Mouse (Mus musculus): Measurements from ENCODE around the gene Ust. TPM values are rescaled to one million over a fixed set of nuclear protein-coding genes. Genes with fewer than 3 reads are reported as not detected.

Gene Ust
- polyA plus RNA-seq, 1 experiment from 2014 or later: 5.7 TPM

DNA sequence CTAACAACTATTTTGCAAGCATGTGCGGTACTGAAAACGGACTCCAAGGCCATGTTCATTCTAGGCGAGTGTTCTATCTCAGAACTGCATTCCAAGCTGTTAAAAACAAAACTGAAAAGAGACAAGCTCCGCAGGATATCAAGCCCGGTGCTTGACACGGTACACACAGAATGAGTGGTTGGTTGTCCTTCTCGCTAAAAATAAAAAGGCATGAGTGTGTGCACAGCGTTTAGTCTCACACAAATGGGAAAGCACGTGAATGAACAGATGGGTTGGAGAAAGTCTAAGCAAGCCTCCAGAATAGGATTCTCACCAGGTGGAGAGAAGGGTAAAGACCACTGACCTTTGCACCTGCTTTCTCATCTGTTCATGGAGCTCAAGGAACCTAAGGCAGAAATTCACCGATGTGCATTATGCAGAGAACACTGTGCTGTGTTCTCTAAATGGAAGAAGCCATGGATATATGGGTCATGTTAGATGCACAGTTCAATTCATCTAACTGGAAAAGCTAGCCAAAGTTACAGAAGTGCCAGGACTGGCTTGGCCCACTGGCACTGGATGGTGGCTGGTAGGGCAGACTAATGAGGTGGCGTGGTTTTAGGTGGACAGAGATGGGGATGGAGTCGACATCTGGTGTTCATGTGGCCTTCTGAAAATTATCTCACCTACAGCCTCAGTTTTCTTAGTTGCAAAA lies 90.8 kb downstream of the Ust start:
- 91% methylated on average over 12 of the region's 12 CpGs for WGBS

DNA sequence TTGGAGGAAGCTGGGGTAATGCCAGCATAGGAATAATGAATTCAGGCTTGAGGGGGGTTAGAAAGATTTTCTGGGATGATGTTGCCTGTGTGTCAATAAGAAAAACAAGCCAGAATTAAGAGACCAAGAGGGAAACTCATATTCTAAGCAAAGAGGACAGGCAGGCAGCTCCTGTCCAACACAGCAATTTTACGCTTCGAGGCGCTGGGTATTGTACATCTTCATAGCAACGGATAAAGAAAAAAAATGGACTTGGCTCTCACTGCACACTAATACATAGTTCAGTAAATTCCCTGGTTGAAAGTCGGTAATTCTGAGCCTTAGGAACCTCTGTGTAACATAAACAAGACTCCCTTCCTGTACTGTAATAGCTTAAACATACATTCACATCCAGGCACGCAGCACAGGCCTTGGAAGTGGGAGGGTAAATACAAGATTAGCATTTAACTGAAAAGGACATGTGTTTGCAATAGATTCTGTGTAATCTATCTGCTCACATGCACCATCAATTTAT lies 99.1 kb downstream of the Ust start:
- Histone ChIP-seq H3K9ac (replicated peaks) (no peak overlapping the region), H3K4me2 (no peak overlapping the region), H3K36me3 (no peaks in the 10 kb centered on the region), H3K27ac (no peak overlapping the region), H3K9me3 (no peaks in the 10 kb centered on the region), H3K4me3 (replicated peaks) (no peak overlapping the region), H3K27me3 (no peaks in the 10 kb centered on the region), H3K4me1 (replicated peaks) (no peaks in the 10 kb centered on the region)
- WGBS: 73% methylated on average over 6 of the region's 6 CpGs
- no peak for ATAC-seq (ENCODE audit: insufficient number of reproducible peaks, insufficient read depth, low FRiP score, low TSS enrichment, low read depth)

More for the DNA sequence above, 90.8 kb downstream of the Ust start:
- Histone ChIP-seq H3K9ac (replicated peaks) (no peak overlapping the region), H3K36me3 (no peaks in the 10 kb centered on the region), H3K4me2 (no peak overlapping the region), H3K4me3 (replicated peaks) (no peak overlapping the region), H3K4me1 (replicated peaks) (peaks cover 22% of the 10 kb centered on the region), H3K27me3 (no peaks in the 10 kb centered on the region), H3K9me3 (no peaks in the 10 kb centered on the region), H3K27ac (no peak overlapping the region)
- ATAC-seq (ENCODE audit: insufficient number of reproducible peaks, insufficient read depth, low FRiP score, low TSS enrichment, low read depth): no peak

DNA sequence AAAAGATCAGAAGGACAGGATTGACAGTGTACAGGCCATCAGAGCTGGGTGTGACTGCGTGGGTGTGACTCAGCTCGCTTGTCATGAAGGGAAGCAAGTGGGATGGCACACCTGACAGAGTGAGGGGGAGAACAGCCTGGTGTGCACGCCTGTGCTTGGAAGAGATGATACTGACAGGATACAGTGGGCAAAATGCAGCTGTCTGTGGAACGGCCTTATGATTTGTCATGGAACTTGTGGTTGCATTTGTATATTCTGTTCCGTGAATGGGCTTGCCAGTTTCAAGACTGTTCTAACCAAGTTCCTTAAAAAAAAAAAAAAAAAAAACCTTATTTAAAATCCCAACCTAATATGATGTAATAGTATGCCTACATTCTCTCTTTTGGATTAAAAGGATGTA lies 103.2 kb downstream of the Ust start:
- Histone ChIP-seq H3K27me3 (no peaks in the 10 kb centered on the region), H3K4me2 (no peak overlapping the region), H3K9me3 (no peaks in the 10 kb centered on the region), H3K4me3 (replicated peaks) (no peak overlapping the region), H3K9ac (replicated peaks) (no peak overlapping the region), H3K4me1 (replicated peaks) (no peaks in the 10 kb centered on the region), H3K27ac (no peak overlapping the region), H3K36me3 (no peaks in the 10 kb centered on the region)
- 86% methylated on average over 5 of the region's 5 CpGs for WGBS
- no peak for ATAC-seq (ENCODE audit: insufficient number of reproducible peaks, insufficient read depth, low FRiP score, low TSS enrichment, low read depth)

DNA sequence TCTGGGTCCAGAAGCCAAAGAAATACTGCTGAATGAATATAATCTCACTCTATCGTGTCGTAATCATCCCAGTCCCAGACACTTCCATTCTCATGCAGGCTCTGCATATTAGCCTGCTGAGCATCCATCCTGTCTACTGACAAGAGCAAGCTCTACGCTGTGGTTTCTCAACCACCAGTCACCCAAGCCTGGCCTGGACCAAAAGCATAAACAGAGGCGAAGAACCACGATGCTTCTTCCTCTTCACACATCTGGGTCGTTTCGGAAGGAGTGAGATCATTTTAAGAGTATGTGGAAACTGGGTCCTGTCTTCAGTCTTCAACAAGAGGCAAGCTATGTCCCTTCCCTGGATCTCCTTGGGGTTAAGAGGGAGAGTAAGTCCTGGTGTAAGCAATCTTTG lies 103.6 kb downstream of the Ust start:
- no peaks in the 10 kb centered on the region for H3K36me3 ChIP-seq
- no peak overlapping the region for H3K4me2 ChIP-seq
- no peak overlapping the region for H3K27ac ChIP-seq
- H3K4me3 ChIP-seq (replicated peaks): no peak overlapping the region
- ATAC-seq (ENCODE audit: insufficient number of reproducible peaks, insufficient read depth, low FRiP score, low TSS enrichment, low read depth): no peak
- no peak overlapping the region for H3K9ac ChIP-seq (replicated peaks)
- H3K9me3 ChIP-seq: no peaks in the 10 kb centered on the region
- 87% methylated on average over 7 of the region's 7 CpGs for WGBS
- H3K4me1 ChIP-seq (replicated peaks): no peaks in the 10 kb centered on the region
- H3K27me3 ChIP-seq: no peaks in the 10 kb centered on the region

DNA sequence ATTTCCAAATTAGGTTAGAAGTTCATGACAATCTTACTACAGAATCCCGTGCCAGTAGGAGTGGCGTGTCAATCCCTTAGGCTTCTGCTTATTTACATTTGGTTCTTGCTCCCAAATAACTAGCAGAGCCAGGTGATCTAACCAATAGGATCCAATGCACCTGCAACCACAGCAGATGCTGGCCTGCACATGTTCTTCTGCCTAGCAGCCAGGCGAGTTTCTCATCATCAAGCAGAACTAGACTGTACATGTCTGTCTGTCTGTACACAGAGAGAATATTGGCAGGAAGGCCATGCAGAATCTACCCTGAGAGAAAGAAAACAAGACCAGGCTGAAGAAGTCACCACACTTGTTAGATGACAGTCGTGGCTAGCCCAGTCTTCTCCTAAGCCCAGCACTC lies 113.5 kb downstream of the Ust start:
- Histone ChIP-seq H3K27me3 (no peaks in the 10 kb centered on the region), H3K9me3 (no peaks in the 10 kb centered on the region), H3K4me2 (no peak overlapping the region), H3K4me1 (replicated peaks) (no peaks in the 10 kb centered on the region), H3K4me3 (replicated peaks) (no peak overlapping the region), H3K27ac (no peak overlapping the region), H3K36me3 (no peaks in the 10 kb centered on the region), H3K9ac (replicated peaks) (no peak overlapping the region)
- WGBS: 89% methylated on average over 4 of the region's 4 CpGs
- ATAC-seq (ENCODE audit: insufficient number of reproducible peaks, insufficient read depth, low FRiP score, low TSS enrichment, low read depth): no peak

DNA sequence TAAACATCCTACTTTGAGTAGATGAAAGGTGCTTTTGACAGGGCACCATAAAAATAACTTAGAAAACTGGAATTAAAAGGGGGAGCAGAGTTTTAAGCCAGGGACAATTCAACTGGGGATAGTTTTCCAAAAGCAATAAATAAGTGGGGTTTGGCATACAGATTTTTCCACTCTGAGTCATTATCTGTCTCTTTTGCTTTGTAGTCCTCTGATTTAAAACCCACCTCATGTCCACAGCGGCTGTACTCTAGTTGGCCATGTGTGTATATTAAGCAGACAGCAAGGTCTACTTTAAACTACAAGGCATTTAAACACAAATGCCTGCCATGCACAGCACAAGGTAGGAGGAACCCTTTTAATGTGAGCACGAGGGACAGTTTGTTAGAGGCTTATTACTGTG lies 126.4 kb downstream of the Ust start:
- no peaks in the 10 kb centered on the region for H3K27me3 ChIP-seq
- no peaks in the 10 kb centered on the region for H3K9me3 ChIP-seq
- ATAC-seq (ENCODE audit: insufficient number of reproducible peaks, insufficient read depth, low FRiP score, low TSS enrichment, low read depth): no peak
- no peak overlapping the region for H3K4me3 ChIP-seq (replicated peaks)
- WGBS: 63% methylated on average over 2 of the region's 2 CpGs
- H3K9ac ChIP-seq (replicated peaks): no peak overlapping the region
- peaks cover 10% of the 10 kb centered on the region; the same call in 1 of the 2 replicates for H3K4me1 ChIP-seq (replicated peaks)
- no peak overlapping the region for H3K27ac ChIP-seq
- H3K4me2 ChIP-seq: no peak overlapping the region
- H3K36me3 ChIP-seq: no peaks in the 10 kb centered on the region

DNA sequence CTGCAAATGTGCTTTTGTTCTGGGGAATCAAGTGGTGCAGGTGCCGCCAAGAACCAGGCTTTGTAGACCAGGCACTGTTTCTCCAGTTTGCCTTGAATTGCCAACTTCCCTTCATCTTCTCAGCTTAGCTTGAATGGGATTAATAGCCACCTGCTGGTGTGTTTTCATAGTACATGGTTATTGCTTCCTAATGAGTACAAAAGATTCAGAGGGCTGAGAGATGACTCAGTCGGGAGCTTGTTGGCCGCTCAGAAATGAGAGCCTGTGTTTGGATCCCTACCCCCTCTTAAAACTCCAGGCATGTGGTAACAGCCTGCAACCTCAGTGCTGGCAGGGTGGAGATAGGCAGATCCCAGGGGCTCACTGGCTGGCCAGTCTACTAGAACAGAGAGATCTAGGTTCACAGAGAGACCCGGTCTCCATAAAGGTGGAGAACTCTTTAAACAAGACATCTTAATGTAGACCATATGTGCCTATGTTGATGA lies 127.3 kb downstream of the Ust start:
- peak; percentile 59; the same call in 1 of the 2 replicates for ATAC-seq (ENCODE audit: insufficient number of reproducible peaks, insufficient read depth, low FRiP score, low TSS enrichment, low read depth)

DNA sequence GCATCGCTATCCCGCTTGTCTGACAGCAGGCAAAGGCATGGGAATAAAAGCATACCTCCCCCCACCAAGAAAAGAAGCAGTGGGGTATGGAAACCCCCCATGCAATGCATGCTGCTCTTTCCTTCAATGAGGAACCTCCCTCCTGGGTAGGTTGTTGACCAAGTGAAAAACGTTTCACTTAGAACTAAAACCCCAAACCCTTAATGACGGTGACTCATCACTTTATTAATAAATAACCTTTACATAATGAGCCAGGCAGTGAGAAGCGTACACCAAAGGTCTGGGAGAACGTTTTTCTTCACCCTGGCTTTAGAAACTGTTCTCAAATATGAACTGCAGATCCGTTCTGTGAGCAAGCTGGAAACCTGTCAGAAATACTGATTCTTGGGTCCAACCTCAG lies 130.4 kb downstream of the Ust start:
- no peaks in the 10 kb centered on the region for H3K9me3 ChIP-seq
- WGBS: 82% methylated on average over 7 of the region's 7 CpGs
- no peaks in the 10 kb centered on the region for H3K27me3 ChIP-seq
- no peak overlapping the region for H3K4me3 ChIP-seq (replicated peaks)
- H3K36me3 ChIP-seq: no peaks in the 10 kb centered on the region
- no peak for ATAC-seq (ENCODE audit: insufficient number of reproducible peaks, insufficient read depth, low FRiP score, low TSS enrichment, low read depth)
- H3K4me1 ChIP-seq (replicated peaks): peaks cover 10% of the 10 kb centered on the region; the same call in 1 of the 2 replicates
- no peak overlapping the region for H3K9ac ChIP-seq (replicated peaks)
- H3K27ac ChIP-seq: no peak overlapping the region
- H3K4me2 ChIP-seq: no peak overlapping the region

More for the DNA sequence above, 127.3 kb downstream of the Ust start:
- Histone ChIP-seq H3K27me3 (no peaks in the 10 kb centered on the region), H3K4me1 (replicated peaks) (peaks cover 10% of the 10 kb centered on the region; the same call in 1 of the 2 replicates), H3K4me2 (no peak overlapping the region), H3K4me3 (replicated peaks) (no peak overlapping the region), H3K9ac (replicated peaks) (no peak overlapping the region), H3K9me3 (no peaks in the 10 kb centered on the region), H3K36me3 (no peaks in the 10 kb centered on the region), H3K27ac (no peak overlapping the region)
- 40% methylated on average over 4 of the region's 4 CpGs for WGBS

DNA sequence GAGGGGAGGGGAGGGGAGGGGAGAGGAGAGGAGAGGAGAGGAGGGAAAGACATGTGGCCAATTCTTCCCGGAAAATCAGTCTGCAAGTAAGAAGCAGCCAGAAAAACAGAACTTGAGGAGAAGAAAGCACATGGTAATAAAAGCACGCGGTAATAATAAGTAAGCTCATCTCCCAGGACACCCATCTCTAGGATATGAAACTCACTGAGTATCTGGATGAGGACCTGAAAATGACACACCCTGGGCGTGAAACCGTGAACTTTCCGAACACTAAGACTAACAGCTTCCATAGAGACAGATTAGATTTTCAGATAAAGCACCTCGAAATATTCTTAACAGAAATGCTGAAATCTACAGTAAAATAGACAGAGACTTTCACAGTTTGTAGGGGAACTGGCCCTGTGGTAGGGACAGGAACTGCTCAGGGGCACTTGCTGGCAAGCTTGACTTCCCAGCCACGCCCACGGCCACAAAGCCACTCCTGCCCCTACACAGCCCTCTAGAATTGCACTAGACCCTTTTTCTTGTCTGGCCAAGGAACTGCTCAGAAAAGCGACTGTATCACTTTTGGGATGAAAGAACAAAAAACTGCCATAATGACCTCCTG lies 148.6 kb downstream of the Ust start:
- no peaks in the 10 kb centered on the region for H3K4me1 ChIP-seq (replicated peaks)
- H3K27me3 ChIP-seq: no peaks in the 10 kb centered on the region
- H3K4me2 ChIP-seq: no peak overlapping the region
- H3K9ac ChIP-seq (replicated peaks): no peak overlapping the region
- H3K4me3 ChIP-seq (replicated peaks): no peak overlapping the region
- no peak overlapping the region for H3K27ac ChIP-seq
- WGBS: 80% methylated on average over 10 of the region's 10 CpGs
- H3K36me3 ChIP-seq: no peaks in the 10 kb centered on the region
- no peak for ATAC-seq (ENCODE audit: insufficient number of reproducible peaks, insufficient read depth, low FRiP score, low TSS enrichment, low read depth)
- no peaks in the 10 kb centered on the region for H3K9me3 ChIP-seq

DNA sequence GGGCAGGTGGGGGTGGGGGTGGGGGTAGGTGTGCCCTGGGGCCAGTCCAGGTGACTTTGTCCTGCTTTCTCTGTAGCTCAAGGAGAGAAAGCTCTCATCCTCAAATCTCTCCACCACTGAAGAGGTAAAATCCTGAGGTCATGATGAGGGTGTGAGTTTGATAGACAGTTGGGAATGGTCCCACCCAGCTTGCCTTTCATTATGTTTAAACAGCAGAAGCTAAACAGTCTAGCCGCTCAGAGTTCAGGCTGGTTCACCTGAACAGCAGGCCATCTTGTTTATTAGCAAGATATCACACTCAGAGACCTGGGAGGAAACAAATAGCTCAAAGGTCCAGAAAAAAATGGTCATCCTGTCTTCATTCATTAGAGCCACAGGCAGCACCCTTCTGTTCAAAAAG lies 152.8 kb downstream of the Ust start:
- 52% methylated on average over 1 of the region's 1 CpGs for WGBS
- no peaks in the 10 kb centered on the region for H3K27me3 ChIP-seq
- no peak overlapping the region for H3K4me2 ChIP-seq
- ATAC-seq (ENCODE audit: insufficient number of reproducible peaks, insufficient read depth, low FRiP score, low TSS enrichment, low read depth): no peak
- no peak overlapping the region for H3K9ac ChIP-seq (replicated peaks)
- H3K9me3 ChIP-seq: no peaks in the 10 kb centered on the region
- H3K27ac ChIP-seq: no peak overlapping the region
- H3K36me3 ChIP-seq: no peaks in the 10 kb centered on the region
- H3K4me1 ChIP-seq (replicated peaks): no peaks in the 10 kb centered on the region
- H3K4me3 ChIP-seq (replicated peaks): no peak overlapping the region

DNA sequence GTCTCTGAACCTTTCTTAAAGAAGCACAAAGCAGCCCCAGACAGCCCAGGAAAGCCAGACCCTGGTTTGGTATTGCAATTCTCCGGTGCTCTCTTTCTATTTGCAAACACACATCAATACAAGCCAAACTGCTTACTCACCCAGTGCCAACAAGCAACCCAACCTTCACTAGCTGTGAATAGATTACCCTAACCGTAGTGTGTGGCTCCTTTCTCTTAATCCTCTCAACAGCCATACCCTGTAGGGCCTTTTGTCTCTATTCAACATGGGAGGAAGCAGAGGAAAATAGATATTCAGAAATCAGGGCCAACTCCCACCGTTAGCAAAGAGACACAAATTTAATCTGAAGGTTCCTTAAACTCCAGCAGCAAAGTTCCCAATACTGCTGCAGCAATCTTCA lies 154.4 kb downstream of the Ust start:
- Histone ChIP-seq H3K27ac (no peak overlapping the region), H3K4me3 (replicated peaks) (no peak overlapping the region), H3K9ac (replicated peaks) (no peak overlapping the region), H3K27me3 (no peaks in the 10 kb centered on the region), H3K4me1 (replicated peaks) (no peaks in the 10 kb centered on the region), H3K36me3 (no peaks in the 10 kb centered on the region), H3K9me3 (no peaks in the 10 kb centered on the region), H3K4me2 (no peak overlapping the region)
- WGBS: 85% methylated on average over 3 of the region's 3 CpGs
- no peak for ATAC-seq (ENCODE audit: insufficient number of reproducible peaks, insufficient read depth, low FRiP score, low TSS enrichment, low read depth)
